Mouse (Mus musculus) limb, embryonic 10.5 days (tissue): ENCODE measurements at regions not wholly inside any gene's neighbourhood (a gene's known extent, or its start where the extent isn't known, plus 50 kb on each side); places are given as distances from the start of the nearest gene placed in this dataset.

Source experiments
- DNase-seq: peaks from one replicate; pipeline ENCODE4 v3.0.0-alpha.2; 2017; ENCODE audit warnings: low spot score
- H3K27ac ChIP-seq: fragments of 300-500 bp; sonication (generic); 2 replicates; pipeline ENCODE4 v1.5.1; 2016; ENCODE audit warnings: mild to moderate bottlenecking
- H3K27me3 ChIP-seq: fragments of 300-500 bp; sonication (generic); 2 replicates; pipeline ENCODE4 v1.6.1; 2016; ENCODE audit warnings: low read depth, mild to moderate bottlenecking; ENCODE audit not compliant: poor library complexity, severe bottlenecking
- H3K36me3 ChIP-seq: fragments of 300-500 bp; sonication (generic); 2 replicates; pipeline ENCODE4 v1.6.1; 2016; ENCODE audit warnings: mild to moderate bottlenecking, moderate library complexity
- H3K4me1 ChIP-seq: fragments of 300-500 bp; sonication (generic); 2 replicates; pipeline ENCODE4 v1.6.1; 2016
- H3K4me3 ChIP-seq: fragments of 300-500 bp; sonication (generic); 2 replicates; pipeline ENCODE4 v1.5.1; 2016; ENCODE audit warnings: mild to moderate bottlenecking, moderate library complexity
- H3K9me3 ChIP-seq: fragments of 300-500 bp; sonication (generic); replicated peaks from 2 replicates; pipeline ENCODE4 v1.6.1; 2016; ENCODE audit warnings: mild to moderate bottlenecking
- WGBS: fragments of 180-500 bp; shearing (Covaris S2); methylation state at CpG from one replicate; pipeline ENCODE4 v1.1.7; 2016; 5-methylcytosine and 5-hydroxymethylcytosine counted together

- no peak for DNase-seq
- Histone ChIP-seq H3K36me3 (no peaks in the 10 kb centered on the region), H3K4me3 (no peak overlapping the region), H3K27ac (no peak overlapping the region), H3K9me3 (no peaks in the 10 kb centered on the region), H3K4me1 (peaks cover 18% of the 10 kb centered on the region), H3K27me3 (peaks cover 10% of the 10 kb centered on the region; the same call in 1 of the 2 replicates)
Observed at GRCm38 (mm10) chr9:23101584-23101983, 121.3 kb upstream of the Bmper start.

DNA sequence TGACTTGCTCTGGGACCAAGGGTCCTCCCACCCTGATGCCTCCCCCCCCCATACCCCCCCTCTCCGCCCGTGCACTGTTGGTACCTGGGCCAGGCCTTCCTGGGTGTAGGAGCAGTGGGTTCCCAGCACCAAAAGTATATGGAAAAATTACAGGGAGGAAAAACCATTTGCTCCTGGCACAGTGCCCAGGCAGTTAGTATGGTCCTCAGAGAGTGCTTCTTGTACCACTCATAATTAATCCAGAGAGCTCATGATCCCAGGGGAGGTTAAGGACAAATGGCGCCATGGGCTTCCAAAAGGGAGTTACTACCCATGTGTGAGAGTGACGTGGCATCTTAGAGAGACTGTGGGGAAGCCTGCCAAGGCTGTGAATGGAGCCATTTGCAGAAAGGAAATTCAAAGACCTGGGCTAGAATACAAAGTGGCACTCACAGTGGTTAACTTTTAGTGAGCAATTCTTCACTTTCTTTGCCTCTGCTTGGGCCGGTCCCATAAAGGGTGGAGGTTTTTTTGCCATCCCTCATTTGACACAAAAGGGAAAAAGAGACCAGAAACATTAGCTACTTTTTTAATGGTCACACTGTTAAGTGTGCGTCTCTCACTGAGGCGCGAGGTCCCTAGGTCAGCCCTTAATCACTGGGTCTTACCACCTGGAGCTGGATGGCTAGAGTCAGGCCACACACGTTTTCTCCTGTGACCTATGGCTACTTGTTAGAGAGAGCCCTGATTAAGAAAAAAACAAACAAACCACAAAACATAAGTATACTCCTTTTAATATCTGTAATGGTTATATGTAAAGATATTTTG, 120.7 kb upstream of the Bmper start:
- H3K9me3 ChIP-seq, result no peaks in the 10 kb centered on the region
- peaks cover 10% of the 10 kb centered on the region; the same call in 1 of the 2 replicates for H3K27me3 ChIP-seq
- DNase-seq, result no peak
- 61% methylated on average over 9 of the region's 9 CpGs for WGBS
- no peak overlapping the region for H3K27ac ChIP-seq
- no peak overlapping the region for H3K4me3 ChIP-seq
- H3K36me3 ChIP-seq, result no peaks in the 10 kb centered on the region
- H3K4me1 ChIP-seq, result peaks cover 13% of the 10 kb centered on the region

DNA sequence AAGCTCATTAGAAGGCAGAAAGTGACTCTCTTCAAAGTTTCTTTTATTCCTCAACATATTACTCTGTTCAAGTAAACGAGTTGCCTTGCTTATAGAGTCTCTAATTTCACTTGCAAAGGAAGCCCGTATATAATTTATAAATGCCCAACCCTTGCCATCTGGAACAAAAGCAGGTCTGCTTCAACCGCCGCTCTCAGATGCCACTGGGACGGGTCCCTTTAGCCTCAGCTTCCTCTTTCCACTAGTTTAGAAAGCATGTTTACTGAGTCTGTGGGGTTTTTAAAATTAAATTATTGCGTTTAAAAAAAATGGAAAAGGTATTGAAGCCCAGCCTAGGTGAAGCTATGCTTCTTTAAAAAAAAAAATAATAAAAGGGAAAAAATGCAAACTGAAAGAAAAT, 111.4 kb upstream of the Bmper start:
- no peak overlapping the region for H3K27ac ChIP-seq
- H3K4me1 ChIP-seq, result no peaks in the 10 kb centered on the region
- no peak overlapping the region for H3K4me3 ChIP-seq
- H3K36me3 ChIP-seq, result no peaks in the 10 kb centered on the region
- 87% methylated on average over 6 of the region's 6 CpGs for WGBS
- no peak for DNase-seq
- H3K27me3 ChIP-seq, result no peaks in the 10 kb centered on the region
- no peaks in the 10 kb centered on the region for H3K9me3 ChIP-seq

DNA sequence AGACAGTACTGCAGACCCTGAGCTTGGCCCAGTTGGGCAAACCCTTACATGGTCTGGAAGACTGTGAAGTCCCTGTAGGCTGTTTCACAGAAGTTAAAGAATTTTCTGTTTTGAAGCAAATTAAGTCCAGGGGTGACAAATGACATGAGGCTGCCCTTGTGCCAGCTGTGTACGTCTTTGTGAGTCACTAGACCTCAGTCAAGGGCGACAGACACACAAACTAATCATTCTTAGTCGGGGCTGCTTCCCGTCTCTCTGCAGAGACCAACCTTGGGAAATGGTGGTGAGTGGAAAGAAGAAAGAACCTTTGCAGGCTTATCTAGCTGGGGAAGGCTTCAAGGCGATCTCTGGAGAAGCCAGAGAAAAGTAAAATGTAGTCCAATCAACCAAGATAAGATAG, 107.8 kb upstream of the Bmper start:
- 79% methylated on average over 5 of the region's 5 CpGs for WGBS
- Histone ChIP-seq H3K36me3 (no peaks in the 10 kb centered on the region), H3K27ac (no peak overlapping the region), H3K4me1 (no peaks in the 10 kb centered on the region), H3K4me3 (no peak overlapping the region), H3K27me3 (no peaks in the 10 kb centered on the region), H3K9me3 (no peaks in the 10 kb centered on the region)
- no peak for DNase-seq

GRCm38 (mm10) chr9:23115540-23115939, 107.3 kb upstream of the Bmper start:
- Histone ChIP-seq H3K27me3 (no peaks in the 10 kb centered on the region), H3K4me1 (no peaks in the 10 kb centered on the region), H3K36me3 (no peaks in the 10 kb centered on the region), H3K27ac (no peak overlapping the region), H3K4me3 (no peak overlapping the region), H3K9me3 (no peaks in the 10 kb centered on the region)
- WGBS, result 92% methylated on average over 5 of the region's 5 CpGs
- DNase-seq, result no peak

GRCm38 (mm10) chr9:23116311-23116710, 106.6 kb upstream of the Bmper start:
- H3K9me3 ChIP-seq, result no peaks in the 10 kb centered on the region
- no peak for DNase-seq
- WGBS, result 58% methylated on average over 1 of the region's 1 CpGs
- no peaks in the 10 kb centered on the region for H3K36me3 ChIP-seq
- no peak overlapping the region for H3K27ac ChIP-seq
- H3K27me3 ChIP-seq, result no peaks in the 10 kb centered on the region
- H3K4me3 ChIP-seq, result no peak overlapping the region
- no peaks in the 10 kb centered on the region for H3K4me1 ChIP-seq

DNA sequence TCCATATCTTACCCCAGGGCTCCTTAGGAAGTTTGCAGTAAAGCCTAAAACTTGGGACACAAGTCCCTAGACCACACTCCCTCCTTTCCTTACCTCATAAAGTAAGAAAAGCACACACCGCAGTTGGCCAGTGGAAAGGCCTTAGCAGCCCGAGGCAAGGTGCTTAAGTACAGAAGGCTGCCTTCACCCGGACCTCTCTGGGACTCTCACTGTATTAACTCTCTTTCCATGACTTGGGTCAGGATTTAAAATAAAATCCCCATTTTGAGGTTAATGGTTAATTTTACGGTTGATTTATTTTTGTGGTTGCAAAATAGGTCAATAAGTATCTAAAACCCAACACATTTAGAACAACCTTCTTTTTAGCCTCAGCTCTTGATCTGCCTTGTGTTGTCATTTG, 103.1 kb upstream of the Bmper start:
- Histone ChIP-seq H3K4me1 (peaks cover 9% of the 10 kb centered on the region), H3K9me3 (no peaks in the 10 kb centered on the region), H3K4me3 (no peak overlapping the region), H3K27me3 (no peaks in the 10 kb centered on the region), H3K36me3 (no peaks in the 10 kb centered on the region), H3K27ac (no peak overlapping the region)
- DNase-seq, result no peak
- WGBS, result 88% methylated on average over 4 of the region's 4 CpGs

DNA sequence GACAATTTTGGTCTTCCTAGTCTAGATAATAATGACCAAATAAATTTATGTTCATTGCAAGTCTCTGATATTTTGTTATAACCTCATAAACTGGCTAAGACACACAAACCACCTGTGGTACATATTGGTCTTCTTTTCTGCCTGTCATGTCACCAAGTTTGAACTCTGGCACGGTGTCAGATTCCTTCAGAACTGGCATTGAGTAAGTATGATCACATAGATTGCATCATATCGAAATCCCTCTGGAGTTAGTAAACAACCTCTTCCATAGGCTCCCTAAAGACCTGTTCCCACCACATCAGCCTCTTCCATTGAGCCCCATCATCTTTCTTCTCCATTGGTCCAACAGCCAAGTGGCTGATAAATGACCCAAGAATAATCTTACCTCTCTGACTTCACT, 102.1 kb upstream of the Bmper start:
- no peak for DNase-seq
- H3K4me3 ChIP-seq, result no peak overlapping the region
- H3K27ac ChIP-seq, result no peak overlapping the region
- 96% methylated on average over 2 of the region's 2 CpGs for WGBS
- peaks cover 13% of the 10 kb centered on the region for H3K4me1 ChIP-seq
- no peaks in the 10 kb centered on the region for H3K9me3 ChIP-seq
- no peaks in the 10 kb centered on the region for H3K36me3 ChIP-seq
- no peaks in the 10 kb centered on the region for H3K27me3 ChIP-seq

DNA sequence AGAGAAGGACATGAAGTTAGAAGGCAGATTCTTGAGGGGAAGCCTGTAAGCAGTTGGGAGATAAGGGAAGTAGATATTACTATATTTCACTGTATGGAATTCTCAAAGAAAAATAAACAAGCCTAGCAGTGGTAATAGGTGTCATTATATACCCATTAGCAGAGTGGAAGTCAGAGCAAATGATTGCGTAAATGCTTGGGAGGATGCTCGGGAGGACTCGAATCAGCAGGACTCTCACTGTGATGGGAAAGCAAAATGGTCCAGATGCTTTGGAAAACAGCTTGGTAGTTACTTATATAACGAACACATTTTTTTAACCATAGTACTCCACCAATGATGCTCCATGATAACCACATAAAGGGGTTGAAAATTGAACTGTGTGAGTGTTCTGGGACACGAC, 100.4 kb upstream of the Bmper start:
- H3K9me3 ChIP-seq, result no peaks in the 10 kb centered on the region
- H3K27me3 ChIP-seq, result no peaks in the 10 kb centered on the region
- no peak overlapping the region for H3K27ac ChIP-seq
- H3K4me3 ChIP-seq, result no peak overlapping the region
- 78% methylated on average over 5 of the region's 5 CpGs for WGBS
- no peaks in the 10 kb centered on the region for H3K36me3 ChIP-seq
- DNase-seq, result no peak
- H3K4me1 ChIP-seq, result peaks cover 23% of the 10 kb centered on the region

DNA sequence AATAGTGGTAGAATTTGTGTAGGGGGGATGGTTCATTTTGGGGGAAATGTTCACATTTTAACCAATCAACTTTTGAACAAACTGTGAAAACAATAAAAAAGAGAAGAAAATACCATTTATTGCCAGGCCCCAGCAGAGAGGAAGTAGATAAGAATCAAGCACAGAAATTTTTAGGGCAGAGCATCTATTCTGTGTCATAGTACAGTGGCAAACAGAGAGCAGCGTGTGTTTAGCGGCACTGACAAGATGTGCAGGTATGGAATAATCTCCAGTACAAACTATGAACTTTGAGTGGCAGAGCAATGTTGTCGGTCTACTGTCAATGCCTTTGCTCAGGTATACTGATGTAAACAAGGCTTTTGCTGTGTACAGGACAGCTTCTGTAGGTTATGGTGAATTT, 99.4 kb upstream of the Bmper start:
- Histone ChIP-seq H3K4me1 (peaks cover 27% of the 10 kb centered on the region), H3K27ac (no peak overlapping the region), H3K9me3 (no peaks in the 10 kb centered on the region), H3K36me3 (no peaks in the 10 kb centered on the region), H3K27me3 (no peaks in the 10 kb centered on the region), H3K4me3 (no peak overlapping the region)
- no peak for DNase-seq
- 90% methylated on average over 3 of the region's 3 CpGs for WGBS

DNA sequence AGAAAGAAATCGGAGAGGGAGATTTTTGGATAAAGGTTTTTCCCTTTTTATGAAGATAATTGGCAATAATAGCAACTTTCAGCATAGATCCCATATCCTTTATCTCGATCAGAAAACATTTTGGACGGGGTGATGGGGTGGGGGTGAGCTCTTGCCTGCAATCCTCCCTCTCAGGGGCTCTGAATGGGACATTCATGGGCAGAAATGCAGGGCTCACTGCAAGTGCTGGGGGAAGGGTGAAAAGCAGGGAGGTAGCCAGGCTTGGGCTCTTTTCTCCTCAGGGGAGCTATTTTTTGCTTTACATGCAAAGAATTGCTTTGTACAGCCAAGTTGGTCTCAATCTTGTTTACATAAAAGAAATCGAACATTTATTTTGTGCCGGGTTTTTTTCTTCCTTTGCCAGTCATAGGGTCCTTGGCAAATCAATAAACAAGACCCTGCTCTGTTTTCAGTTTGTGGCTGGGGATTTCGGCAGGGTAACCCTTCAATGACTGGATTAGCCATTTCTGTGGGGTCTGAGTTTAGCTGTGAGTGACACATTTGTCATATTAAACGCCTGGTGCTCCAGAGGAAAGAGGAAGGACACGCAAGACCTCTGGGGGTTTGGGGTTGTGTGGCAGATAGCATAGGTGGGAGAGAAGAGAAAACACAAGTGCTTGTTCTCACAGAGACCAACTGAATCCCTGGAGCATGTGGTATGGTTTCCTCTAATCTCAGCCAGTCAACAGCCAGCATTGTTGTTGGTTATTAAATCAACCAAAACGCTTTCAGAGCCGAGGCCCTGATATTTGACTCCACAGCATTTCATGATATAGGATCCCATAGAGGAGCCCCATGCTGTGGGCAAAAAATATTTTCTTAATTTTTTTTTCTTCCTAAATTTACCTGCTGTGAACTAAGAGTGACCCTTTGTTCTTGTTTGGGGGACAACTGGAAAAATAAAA, 96.8 kb upstream of the Bmper start:
- Histone ChIP-seq H3K4me3 (no peak overlapping the region), H3K4me1 (peaks cover 27% of the 10 kb centered on the region)
- WGBS, result 66% methylated on average over 10 of the region's 10 CpGs

GRCm38 (mm10) chr9:23127338-23128017, 95.4 kb upstream of the Bmper start:
- Histone ChIP-seq H3K4me3 (no peak overlapping the region), H3K36me3 (no peaks in the 10 kb centered on the region), H3K27me3 (no peaks in the 10 kb centered on the region), H3K9me3 (no peaks in the 10 kb centered on the region), H3K27ac (no peak overlapping the region), H3K4me1 (peaks cover 27% of the 10 kb centered on the region)
- 63% methylated on average over 9 of the region's 9 CpGs for WGBS
- DNase-seq, result no peak

More for the DNA sequence above, 96.8 kb upstream of the Bmper start:
- H3K9me3 ChIP-seq, result no peaks in the 10 kb centered on the region
- peak overlapping the region; percentile 65; the same call in 1 of the 2 replicates for H3K27ac ChIP-seq
- no peaks in the 10 kb centered on the region for H3K36me3 ChIP-seq
- no peaks in the 10 kb centered on the region for H3K27me3 ChIP-seq
- DNase-seq, result no peak

- Histone ChIP-seq H3K36me3 (no peaks in the 10 kb centered on the region), H3K4me1 (peaks cover 27% of the 10 kb centered on the region), H3K4me3 (no peak overlapping the region), H3K27ac (no peak overlapping the region), H3K27me3 (no peaks in the 10 kb centered on the region), H3K9me3 (no peaks in the 10 kb centered on the region)
- WGBS, result 74% methylated on average over 2 of the region's 2 CpGs
- no peak for DNase-seq
Observed at GRCm38 (mm10) chr9:23128018-23128369, 94.9 kb upstream of the Bmper start.
